Mouse (Mus musculus): ENCODE measurements around the gene Tmem147.

The Tmem147 gene

DNA sequence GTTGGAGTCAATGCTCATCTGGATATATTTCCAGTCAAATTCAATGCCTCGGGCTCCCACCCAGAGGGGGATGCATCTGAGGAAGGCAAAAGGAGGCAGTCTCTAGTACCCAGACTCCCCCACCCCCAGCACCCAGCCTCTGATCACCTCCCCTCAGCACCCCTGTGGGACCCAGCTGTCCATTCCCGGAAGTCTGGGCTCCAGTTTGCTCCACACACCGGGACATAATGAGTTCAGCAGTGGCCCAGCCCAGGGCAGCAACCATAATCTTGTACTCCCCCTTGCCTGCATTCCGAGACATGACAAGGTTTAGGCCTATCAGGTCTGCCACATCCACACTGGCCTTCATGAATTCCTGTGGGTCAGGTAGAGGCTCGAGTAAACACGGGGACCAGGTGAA, 1.1 kb downstream of the Tmem147 start:
- no peak for DNase-seq (ENCODE audit: low spot score)

DNA sequence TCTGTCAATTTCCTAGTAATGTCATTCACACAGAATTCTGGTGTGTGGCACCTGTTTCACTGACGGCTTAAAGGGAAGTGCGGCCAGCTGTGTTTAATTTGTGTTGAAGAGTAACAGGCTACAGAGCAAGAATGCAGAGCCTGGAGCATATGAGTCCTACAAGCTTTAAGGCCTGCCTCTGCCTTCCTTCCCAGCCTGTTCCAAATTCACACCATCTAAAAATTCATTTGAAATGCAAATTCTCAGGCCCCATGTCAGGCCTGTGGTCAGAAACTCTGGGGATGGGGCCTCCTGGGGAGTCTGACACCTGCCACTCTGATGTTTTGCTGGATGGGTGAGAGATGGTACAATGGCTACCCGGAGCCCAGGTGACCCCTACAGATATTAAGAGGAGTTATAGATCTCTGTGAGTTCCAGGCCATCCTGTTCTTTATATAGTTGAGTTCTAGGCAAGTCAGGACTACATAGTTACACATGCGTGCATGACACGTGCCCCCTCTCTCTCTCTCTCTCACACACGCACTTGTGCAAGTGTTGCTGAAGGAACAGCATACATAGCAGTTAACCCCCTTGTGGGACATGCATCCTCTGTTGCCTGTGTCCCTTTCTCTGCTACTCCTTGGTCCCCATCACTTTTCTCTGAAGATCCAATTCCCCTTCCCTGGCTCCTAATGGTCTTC, 5.9 kb downstream of the Tmem147 start:
- DNase-seq (ENCODE audit: low spot score) = no peak

DNA sequence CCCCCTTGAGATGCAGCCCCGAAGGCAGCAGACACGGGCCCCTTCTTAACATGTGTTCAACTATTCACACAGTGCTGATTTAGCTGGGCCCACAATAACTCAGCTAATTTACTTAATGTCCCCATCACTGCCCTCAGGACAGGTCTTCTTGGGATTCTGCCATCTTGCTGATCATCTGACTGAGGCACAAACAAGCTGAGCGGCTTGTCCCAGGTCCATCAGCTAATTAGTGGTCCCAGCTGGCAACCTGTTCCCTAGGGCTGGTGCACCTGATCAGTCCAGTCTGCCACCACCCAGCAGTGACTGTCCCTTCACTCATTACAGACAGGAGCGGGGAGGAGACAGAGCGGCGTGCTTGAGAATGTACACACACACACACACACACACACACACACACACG, 8.1 kb downstream of the Tmem147 start:
- DNase-seq (ENCODE audit: low spot score) = no peak

DNA sequence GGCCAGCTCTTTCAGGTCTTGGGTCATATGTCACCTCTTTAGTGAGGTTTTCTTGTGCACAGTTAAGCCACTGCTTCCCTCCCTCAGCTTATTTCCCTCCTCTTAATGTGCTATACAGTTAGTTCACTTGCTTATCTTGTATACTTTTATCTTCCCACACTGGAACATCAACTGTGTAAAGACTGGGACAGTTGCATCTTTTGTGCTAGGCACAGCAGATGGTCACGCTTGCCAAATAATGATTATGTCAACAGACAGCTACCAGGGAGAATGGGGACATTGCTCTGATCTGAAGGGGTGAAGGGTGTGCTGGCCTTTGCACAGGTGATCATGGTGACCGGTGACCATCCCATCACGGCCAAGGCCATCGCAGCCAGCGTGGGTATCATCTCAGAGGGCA, 9.7 kb downstream of the Tmem147 start:
- DNase-seq (ENCODE audit: low spot score) = no peak

DNA sequence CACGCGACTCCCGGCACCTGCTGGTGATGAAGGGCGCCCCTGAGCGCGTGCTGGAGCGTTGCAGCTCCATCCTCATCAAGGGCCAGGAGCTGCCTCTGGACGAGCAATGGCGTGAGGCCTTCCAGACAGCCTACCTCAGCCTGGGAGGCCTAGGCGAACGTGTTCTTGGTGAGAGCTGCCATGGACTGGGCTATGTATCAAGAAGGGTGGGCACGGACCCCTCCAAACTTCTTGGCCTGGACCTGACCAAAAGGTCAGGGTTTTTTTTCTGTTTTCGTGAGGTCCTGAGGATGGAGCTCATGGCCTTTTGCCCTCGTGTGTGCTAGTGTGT, 11.7 kb downstream of the Tmem147 start:
- no peak for DNase-seq (ENCODE audit: low spot score)

DNA sequence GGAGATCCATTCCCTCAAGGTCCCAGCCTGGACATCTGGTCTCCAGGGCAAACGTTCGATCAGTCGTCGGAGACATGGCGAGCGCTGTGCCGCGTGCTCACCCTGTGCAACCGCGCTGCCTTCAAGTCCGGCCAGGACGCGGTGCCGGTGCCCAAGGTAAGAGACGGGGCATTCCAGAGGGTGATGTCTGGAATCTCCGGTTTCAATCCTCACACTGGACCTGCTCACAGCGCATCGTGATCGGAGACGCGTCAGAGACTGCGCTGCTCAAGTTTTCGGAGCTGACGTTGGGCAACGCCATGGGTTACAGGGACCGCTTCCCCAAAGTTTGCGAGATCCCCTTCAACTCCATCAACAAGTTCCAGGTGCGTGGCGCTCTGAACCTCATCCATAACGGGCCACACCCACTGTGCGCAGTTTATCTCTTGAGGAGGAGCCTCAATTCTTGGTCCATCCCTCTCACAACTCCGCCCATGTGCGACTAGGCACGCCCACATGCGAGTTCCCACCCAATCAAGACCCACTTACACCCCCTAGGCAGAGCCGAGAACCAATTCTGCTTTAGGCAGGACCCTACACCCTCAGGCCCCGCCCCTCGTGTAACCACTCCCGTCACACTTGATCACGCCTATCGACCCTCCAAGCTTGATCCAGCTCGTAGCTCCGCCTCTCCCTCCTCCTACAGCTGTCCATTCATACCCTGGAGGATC, 12.2 kb downstream of the Tmem147 start:
- peak; percentile 35 for DNase-seq (ENCODE audit: low spot score)

DNA sequence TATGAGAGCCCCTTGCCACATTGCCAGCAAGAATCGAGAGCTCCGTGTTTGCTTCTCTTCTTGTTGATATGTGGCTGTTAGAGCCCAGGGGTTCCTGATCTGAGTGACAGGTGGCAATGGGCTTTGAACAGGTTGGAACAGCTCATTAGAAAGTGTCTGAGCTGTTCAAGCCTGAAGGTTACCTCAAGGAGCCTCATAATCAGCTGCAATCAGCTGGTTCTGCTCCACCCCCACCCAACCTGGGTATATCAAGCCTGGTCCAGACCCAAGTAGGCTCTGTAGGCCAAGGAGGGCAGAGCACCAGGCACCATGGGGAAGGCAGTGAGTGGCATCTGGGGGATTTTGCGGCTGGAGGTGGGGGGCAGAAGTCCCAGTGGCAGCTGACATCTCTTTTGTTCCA, 17.4 kb downstream of the Tmem147 start, which contains the start of gene Atp4a:
Gene Atp4a (plus strand): TSS at position 268 of the 400 bp plus-strand sequence.
- no peak for DNase-seq (ENCODE audit: low spot score)

DNA sequence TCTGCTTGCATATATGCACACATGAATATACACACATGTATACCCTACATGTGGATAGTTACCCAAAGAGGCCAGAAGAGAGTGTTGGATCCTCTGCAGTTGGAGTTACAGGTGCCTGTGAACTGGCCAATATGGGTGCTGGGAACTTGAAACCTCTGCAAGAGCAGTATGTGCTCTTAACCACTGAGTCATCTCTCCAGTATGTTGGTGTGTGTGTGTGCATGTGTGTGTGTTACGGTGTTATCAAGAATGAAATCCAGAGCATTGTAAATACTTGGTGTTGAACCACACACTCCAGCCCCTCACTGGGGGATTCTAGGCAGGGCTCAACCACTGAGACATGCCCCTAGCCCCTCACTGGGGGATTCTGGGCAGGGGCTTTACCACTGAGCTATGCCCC, 21.9 kb downstream of the Tmem147 start:
- no peak for DNase-seq (ENCODE audit: low spot score)

DNA sequence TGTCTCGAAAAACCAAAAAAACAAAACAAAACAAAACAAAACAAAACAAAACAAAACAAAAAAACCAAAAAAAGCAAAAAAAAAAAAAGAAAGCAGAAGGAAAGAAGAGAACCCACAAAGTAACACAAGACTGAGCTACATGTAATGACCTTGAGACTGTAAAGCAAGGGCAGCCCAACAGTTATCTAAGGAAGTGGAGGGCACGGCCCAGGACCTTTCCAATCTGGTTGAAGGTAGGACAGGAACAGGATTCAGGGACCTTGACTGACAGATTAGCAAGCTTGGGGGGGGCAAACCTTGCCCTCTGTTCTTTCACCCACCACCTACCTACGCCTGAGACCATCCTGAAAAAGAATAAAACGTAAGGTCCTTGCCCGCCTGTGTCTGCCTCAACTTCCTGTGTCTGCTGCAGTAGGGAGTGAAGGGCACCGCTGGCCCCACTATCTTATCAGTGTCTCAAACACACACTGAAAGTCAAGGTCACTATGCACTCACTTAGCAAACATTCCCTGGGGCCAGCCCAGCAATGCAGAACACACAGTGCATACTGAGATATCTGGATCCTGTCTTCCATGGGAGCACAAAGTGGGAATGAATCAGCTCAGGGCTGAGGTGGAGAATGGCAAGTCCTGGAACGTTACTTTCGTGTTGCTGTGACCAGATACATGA, 23.0 kb downstream of the Tmem147 start:
- no peak for DNase-seq (ENCODE audit: low spot score)

DNA sequence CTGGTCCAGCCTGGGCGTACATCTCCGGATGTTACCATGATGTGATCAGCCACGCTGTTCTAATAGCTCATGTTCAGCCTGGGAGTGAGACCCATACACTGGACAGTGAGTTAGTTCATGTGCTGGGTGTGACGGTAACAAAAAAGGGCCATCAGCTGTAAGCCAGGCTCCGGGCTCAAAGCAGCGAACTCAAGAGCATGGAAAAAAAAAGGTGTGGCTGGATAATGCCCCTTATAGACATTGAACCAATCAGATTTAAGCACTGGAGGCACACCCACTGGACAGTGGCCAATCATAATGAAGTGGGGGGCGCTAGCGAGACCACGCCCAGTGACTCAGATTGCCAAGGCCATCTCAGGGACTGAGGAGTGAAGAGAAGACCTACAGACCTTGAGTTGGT, 30.8 kb downstream of the Tmem147 start, which contains the start of gene 2200002J24Rik:
Gene 2200002J24Rik (plus strand): TSS at position 338 of the 400 bp plus-strand sequence.
- DNase-seq (ENCODE audit: low spot score) = no peak

DNA sequence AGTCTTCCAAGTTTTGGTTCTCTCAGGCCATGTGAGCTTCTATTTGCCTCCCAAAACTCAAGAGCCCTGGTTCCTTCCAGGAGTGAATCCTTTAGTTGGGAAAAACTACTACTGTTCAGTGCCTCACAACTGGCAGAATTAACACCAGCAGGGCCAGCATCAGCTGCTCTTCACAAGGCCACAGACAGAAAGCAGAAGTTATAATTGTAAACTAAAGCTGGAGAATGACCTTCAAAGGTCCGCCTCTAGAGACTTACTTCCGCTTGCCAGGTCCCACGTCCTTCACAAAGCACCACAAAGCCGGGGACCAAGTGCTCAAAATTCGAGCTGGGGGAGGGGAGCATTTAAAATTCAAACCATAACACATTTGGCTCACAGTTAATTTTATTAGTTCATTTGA, 31.2 kb downstream of the Tmem147 start:
- DNase-seq (ENCODE audit: low spot score) = no peak

DNA sequence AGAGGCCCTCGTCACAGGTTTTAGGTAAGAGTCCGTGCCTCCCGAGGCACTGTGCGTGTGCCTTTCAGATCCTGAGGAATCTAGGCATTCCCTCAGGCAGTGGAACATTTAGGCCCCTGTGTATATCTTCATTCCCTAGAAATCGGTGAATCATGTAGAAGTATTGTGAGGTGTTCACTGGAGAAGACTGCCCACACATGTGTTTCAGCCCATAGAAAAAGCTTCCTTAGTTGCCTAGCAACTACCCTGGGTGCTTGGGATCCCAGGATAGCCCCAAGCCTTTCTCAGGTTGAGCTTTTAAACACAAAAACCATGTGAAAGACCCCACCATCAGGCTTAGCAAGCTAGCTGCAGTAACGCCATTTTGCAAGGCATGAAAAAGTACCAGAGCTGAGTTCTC, 41.0 kb downstream of the Tmem147 start:
- no peak for DNase-seq (ENCODE audit: low spot score)

DNA sequence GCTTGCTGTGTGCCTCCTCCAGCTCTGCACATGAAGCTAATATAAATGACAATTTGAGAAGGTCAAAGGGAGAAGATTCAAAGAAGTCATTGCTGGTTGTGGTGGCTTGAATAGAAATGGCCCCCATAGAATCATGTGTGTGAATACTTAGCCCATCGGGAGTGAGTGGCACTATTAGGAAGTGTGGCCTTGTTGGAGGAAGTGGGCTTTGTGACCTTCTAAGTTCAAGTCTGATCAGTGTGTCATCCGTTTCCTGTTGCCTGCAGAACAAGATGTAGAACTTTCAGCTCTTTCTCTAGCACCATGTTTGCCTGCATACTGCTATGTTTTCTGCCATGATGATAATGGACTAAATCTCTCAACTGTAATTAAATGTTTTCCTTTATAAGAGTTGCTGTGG, 45.9 kb downstream of the Tmem147 start:
- no peak for DNase-seq (ENCODE audit: low spot score)

DNA sequence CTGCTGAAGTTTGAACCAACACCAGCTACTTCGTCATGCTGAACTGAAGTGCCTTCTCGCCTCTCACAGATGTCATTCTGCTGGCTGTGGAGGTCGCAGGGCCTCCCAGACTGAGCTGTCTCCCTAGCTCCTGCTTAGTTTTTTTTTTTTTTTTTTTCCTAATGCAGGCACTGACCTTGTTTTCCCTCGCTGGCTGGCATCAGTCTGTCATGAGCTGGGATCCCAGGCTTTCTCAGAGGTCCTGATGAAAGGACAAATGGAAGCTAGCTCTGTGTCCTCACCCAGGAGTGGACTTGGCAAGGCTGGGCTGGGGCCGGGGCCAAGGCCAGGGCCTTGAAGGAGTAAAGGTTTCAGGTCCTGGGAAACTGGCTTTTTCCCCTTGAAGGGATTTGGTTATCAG, 47.4 kb downstream of the Tmem147 start:
- DNase-seq (ENCODE audit: low spot score) = no peak

DNA sequence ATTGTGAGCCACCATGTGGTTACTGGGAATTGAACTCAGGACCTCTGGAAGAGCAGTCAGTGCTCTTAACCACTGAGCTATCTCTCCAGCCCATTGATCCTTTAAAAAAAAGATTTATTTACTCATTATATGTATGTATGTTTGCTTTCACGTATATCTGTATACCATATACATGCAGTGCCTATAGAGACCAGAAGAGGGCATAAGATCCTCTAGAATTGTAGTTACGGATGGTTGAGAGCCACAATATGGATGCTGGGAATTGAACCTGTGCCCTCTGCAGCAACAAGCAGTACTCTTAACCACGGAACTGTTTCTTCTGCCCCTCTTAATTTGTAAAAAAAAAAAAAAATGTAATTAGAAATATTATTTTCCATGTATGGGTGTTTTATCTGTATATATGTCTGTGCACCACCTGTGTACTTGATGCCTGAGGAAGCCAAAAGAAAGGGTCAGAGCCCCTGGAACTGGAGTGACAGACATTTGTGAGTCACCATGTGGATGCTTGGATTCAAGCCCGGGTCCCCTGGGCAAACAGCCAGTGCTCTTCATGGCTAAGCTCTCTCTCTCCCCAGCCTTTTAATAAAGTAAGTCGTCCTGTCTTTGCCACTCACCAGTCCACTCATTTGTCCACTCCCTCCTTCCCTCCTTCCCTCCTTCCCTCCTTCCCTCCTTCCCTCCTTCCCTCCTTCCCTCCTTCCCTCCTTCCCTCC, 50.9 kb downstream of the Tmem147 start:
- DNase-seq (ENCODE audit: low spot score) = no peak

All from left cerebral cortex, adult 11 months (tissue).